Mouse (Mus musculus) intestine, embryonic 15.5 days (tissue): ENCODE data around the gene Add3. TPM values are rescaled to one million over a fixed set of nuclear protein-coding genes. Genes with fewer than 3 reads are reported as not detected.

ENCODE experiments used
- ATAC-seq: fragments of 200-750 bp; cut with Nextera tagmentation; 2 replicates; pipeline ENCODE4 v1.8.0; 2017; ENCODE audit warnings: moderate TSS enrichment, moderate library complexity
- H3K27ac ChIP-seq: fragments of 300-500 bp; sonication (generic); 2 replicates; pipeline ENCODE4 v1.5.1; 2015; ENCODE audit warnings: mild to moderate bottlenecking, inconsistent platforms
- H3K27me3 ChIP-seq: fragments of 300-500 bp; sonication (generic); replicated peaks from 2 replicates; pipeline ENCODE4 v1.6.1; 2015; ENCODE audit warnings: inconsistent platforms
- H3K36me3 ChIP-seq: fragments of 300-500 bp; sonication (generic); 2 replicates; pipeline ENCODE4 v1.6.1; 2015; ENCODE audit warnings: inconsistent platforms
- H3K4me1 ChIP-seq: fragments of 300-500 bp; sonication (generic); replicated peaks from 2 replicates; pipeline ENCODE4 v1.6.1; 2015; ENCODE audit warnings: inconsistent platforms
- H3K4me2 ChIP-seq: fragments of 300-500 bp; sonication (generic); replicated peaks from 2 replicates; pipeline ENCODE4 v1.6.1; 2015; ENCODE audit warnings: mild to moderate bottlenecking, inconsistent platforms
- H3K4me3 ChIP-seq: fragments of 300-500 bp; sonication (generic); replicated peaks from 2 replicates; pipeline ENCODE4 v1.5.1; 2015; ENCODE audit warnings: inconsistent platforms
- H3K9ac ChIP-seq: fragments of 300-500 bp; sonication (generic); 2 replicates; pipeline ENCODE4 v1.6.1; 2015; ENCODE audit warnings: inconsistent platforms
- H3K9me3 ChIP-seq: fragments of 300-500 bp; sonication (generic); 2 replicates; pipeline ENCODE4 v1.6.1; 2016; ENCODE audit warnings: inconsistent platforms
- WGBS: fragments of 180-500 bp; shearing (Covaris S2); methylation state at CpG from one replicate; pipeline ENCODE4 v1.1.7; 2015; 5-methylcytosine and 5-hydroxymethylcytosine counted together
- polyA plus RNA-seq: library from polyadenylated mRNA; unstranded; fragments of >200 nt; fragmentation: Nextera tagmentation; extraction: Ambion mirVana; gene quantifications from 2 replicates; pipeline ENCODE4 v1.2.1, GENCODE M21; 2015

Gene Add3
- polyA plus RNA-seq, 1 experiment from 2014 or later, result 133 TPM

DNA sequence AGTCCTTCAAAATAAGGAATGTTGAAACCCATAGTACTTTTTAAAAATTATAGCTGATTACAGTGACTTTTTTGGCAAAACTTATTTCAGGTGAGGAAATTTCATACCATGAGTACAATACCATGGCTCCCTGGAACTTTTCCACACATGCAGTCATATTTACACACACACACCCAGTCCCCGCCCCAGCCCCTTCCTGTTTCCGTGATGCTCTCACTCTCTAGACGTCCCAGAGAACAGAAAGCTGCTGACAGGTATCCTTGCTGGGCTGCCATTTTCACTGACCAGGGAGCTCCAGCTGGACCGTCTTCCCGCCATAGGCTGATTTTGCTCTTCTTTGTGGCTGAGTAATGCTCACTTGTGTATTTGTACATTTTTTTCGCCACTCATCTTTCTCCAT is 101.6 kb downstream of the Add3 start:
- Histone ChIP-seq H3K36me3 (peaks cover 32% of the 10 kb centered on the region), H3K4me1 (no peaks in the 10 kb centered on the region), H3K27ac (no peak overlapping the region), H3K9ac (no peak overlapping the region), H3K9me3 (no peaks in the 10 kb centered on the region), H3K27me3 (no peaks in the 10 kb centered on the region), H3K4me3 (no peak overlapping the region), H3K4me2 (no peak overlapping the region)
- 80% methylated on average over 6 of the region's 6 CpGs for WGBS
- ATAC-seq, result no peak

DNA sequence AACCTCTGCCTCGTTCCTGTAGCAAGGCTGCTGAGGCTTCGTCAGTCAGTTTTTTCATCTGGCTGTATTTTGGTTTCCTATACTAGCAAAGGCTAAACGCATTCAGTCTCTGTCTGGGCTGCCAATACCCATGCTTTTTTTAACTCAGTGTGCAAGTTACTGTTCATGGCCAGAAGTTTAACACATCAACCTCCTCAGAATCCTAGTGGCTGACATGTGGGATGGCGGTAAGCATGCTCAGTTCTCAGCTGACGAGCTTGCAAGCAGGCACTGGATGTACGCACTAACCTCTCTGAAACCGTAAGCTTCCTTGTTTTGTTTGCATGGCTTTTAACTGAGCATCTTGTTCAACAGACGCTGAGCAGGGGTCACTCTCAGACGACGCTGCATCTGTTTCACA is 103.7 kb downstream of the Add3 start:
- Histone ChIP-seq H3K27me3 (no peaks in the 10 kb centered on the region), H3K36me3 (peaks cover 21% of the 10 kb centered on the region), H3K9ac (no peak overlapping the region), H3K4me2 (no peak overlapping the region), H3K4me3 (no peak overlapping the region), H3K27ac (no peak overlapping the region), H3K4me1 (no peaks in the 10 kb centered on the region), H3K9me3 (no peaks in the 10 kb centered on the region)
- no peak for ATAC-seq
- WGBS, result 81% methylated on average over 10 of the region's 10 CpGs

DNA sequence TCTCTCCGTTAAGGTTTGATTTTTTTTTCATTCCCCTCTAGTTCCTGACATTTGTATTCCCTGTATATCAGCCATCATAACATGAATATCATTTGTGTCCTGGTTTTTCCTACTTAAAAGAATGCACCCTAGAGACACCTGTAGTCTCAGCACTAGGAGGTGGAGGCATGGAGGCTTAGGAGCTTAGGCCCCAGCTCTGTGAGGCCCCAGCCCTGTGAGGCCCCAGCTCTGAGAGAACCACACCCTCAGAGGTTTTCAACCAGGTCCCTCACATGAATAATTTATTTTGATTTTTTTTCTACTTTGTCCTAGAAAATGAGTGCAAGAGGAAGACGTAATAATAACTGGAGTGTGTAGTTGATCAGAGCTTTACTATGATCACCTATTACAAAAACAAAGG is 107.3 kb downstream of the Add3 start:
- H3K4me3 ChIP-seq, result no peak overlapping the region
- H3K4me2 ChIP-seq, result no peak overlapping the region
- no peaks in the 10 kb centered on the region for H3K9me3 ChIP-seq
- 61% methylated on average over 2 of the region's 2 CpGs for WGBS
- H3K4me1 ChIP-seq, result no peaks in the 10 kb centered on the region
- peaks cover 9% of the 10 kb centered on the region; the same call in 1 of the 2 replicates for H3K36me3 ChIP-seq
- H3K9ac ChIP-seq, result no peak overlapping the region
- H3K27ac ChIP-seq, result no peak overlapping the region
- no peaks in the 10 kb centered on the region for H3K27me3 ChIP-seq
- ATAC-seq, result peak; percentile 71

DNA sequence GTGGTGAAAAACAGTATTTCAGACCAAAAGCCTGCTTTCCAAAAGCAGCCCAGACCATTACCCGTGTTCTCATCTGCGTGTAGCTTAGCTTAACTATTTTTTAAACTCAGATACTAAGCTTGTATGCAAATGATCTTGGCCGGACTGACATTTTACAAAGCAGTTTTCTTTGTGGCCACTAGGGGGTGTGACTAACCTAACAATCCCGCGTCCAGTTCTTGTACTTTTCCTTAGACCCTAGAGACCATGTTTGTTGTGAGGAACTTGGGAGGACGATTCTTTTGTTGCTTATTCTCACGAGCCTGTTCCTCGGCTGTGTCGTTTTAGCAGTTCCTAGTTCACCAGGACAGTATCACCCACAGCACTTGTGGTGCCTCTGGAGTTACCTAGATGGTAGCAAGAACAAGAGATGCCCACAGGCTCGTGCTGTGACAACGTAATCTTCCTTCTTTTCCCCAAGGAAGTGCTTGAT is 107.8 kb downstream of the Add3 start:
- ATAC-seq, result peak; percentile 50
- WGBS, result 16% methylated on average over 11 of the region's 11 CpGs
- Histone ChIP-seq H3K27ac (no peak overlapping the region), H3K4me1 (no peaks in the 10 kb centered on the region), H3K4me3 (no peak overlapping the region), H3K9ac (no peak overlapping the region), H3K4me2 (peak overlapping the region; percentile 18; the same call in 1 of the 2 replicates), H3K36me3 (0 out of 2 replicates have a peak, but pooled peaks cover 7% of the 10 kb centered on the region), H3K9me3 (no peaks in the 10 kb centered on the region), H3K27me3 (no peaks in the 10 kb centered on the region)

DNA sequence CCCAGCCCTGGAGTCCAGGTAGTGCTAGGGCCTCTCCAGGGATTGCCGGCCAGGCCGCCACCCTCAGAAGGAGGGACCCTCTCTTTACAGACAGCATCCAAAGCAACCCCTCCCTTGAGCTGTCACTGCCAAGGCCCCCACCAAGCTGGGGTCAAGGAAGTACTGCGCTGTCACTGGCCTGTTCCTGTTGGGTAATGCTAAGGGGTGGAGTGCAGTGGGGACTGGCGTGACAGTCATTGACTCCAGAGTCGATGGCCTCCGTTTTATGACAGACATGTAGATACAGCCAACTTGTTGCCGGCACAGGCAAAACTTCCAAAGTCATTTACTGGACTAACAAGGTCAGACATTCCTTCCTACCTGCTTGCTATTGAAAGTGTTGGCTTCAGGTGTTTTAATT is 110.8 kb downstream of the Add3 start:
- Histone ChIP-seq H3K27ac (no peak overlapping the region), H3K27me3 (no peaks in the 10 kb centered on the region), H3K9me3 (no peaks in the 10 kb centered on the region), H3K36me3 (no peaks in the 10 kb centered on the region), H3K4me3 (no peak overlapping the region), H3K4me1 (no peaks in the 10 kb centered on the region), H3K9ac (no peak overlapping the region), H3K4me2 (no peak overlapping the region)
- peak; percentile 82 for ATAC-seq
- 66% methylated on average over 7 of the region's 7 CpGs for WGBS

DNA sequence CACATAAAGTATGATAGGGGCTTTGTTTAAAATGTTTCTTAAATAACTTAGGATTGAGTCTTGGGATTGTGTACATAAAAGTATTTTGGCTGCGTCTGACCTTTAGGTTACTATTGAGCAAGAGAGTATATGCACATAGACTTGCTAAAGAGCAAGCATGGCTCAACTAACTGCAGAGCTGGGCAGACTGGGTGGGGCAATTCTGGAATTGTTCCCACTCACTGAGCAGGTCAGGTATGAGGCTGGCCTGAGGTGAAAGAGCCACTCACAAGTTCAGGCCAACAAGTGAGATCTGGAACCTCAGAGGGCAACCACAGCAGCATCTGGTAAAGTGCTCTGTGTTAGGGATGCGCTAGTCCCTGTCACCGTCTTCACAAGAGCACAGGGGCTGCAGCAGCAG is 111.4 kb downstream of the Add3 start:
- 83% methylated on average over 3 of the region's 3 CpGs for WGBS
- no peak for ATAC-seq
- Histone ChIP-seq H3K9me3 (no peaks in the 10 kb centered on the region), H3K27me3 (no peaks in the 10 kb centered on the region), H3K4me3 (no peak overlapping the region), H3K4me2 (no peak overlapping the region), H3K27ac (no peak overlapping the region), H3K9ac (no peak overlapping the region), H3K4me1 (no peaks in the 10 kb centered on the region), H3K36me3 (no peaks in the 10 kb centered on the region)

DNA sequence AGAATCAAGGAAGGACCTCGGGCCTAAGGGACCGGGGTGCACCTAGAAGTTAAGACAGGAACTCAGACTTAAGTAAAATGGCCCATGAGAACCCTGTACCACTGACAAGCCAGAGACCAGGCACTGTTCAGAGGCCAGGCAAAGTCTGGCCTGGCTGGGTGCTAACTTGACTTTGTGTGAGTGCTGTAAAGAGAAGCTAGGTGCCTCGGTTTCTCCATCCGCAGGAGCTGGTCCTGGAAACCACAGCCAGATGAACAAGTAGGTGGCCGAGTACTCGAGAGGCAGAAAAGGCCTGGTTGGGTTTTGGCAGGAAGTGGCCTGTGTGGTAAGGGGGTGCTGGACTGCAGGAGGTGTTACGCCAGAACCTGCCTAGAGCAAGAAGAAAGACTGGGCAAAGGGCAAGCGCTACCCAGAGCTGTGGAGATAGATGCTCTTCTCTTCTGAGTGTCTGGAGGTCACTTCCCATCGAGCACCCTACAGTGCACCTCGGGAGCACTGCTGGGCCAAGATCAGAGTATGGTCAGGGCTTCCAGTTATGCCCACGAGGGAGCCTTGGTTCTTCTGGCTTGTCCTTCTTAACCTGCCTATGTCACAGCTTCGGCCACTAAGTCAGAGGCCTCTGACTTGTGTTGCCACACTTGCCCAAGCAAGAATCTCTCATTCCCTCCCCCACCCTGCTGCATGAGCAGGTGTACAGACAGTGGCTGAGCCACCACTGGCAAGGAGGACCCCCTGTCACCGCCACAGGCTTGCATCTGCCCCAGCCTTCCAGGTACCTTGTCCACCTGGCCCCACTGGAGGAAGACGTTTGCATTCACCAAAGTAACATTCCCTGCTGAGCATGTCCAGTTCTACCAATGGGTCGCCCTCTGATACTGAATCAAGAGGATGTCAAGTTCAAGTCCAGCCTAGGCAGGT is 112.1 kb downstream of the Add3 start:
- Histone ChIP-seq H3K36me3 (no peaks in the 10 kb centered on the region), H3K4me2 (no peak overlapping the region), H3K4me3 (no peak overlapping the region), H3K9ac (no peak overlapping the region), H3K27me3 (no peaks in the 10 kb centered on the region), H3K9me3 (no peaks in the 10 kb centered on the region), H3K4me1 (no peaks in the 10 kb centered on the region), H3K27ac (no peak overlapping the region)
- no peak for ATAC-seq
- WGBS, result 84% methylated on average over 15 of the region's 15 CpGs

DNA sequence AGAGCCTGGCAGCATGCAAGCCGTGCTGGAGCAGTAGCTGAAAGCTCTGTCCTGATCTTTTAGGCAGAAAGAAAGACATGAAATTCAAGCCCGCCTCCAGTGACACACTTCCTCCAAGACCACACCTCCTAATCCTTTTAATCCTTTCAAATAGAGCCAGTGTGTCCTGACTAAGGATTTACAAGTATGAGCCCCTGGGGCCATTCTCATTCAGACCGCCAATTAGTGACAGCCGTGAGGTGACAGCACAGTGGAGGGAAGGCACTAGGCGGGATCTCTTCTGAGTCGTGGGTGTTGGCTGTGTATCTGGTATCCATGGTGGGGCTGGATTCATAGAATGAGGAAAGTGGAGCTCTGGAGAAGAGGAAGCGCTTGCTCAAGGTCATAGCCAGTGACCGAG is 116.1 kb downstream of the Add3 start:
- Histone ChIP-seq H3K27me3 (no peaks in the 10 kb centered on the region), H3K36me3 (no peaks in the 10 kb centered on the region), H3K9me3 (no peaks in the 10 kb centered on the region), H3K27ac (no peak overlapping the region), H3K4me2 (no peak overlapping the region), H3K4me1 (peaks cover 6% of the 10 kb centered on the region; the same call in 1 of the 2 replicates), H3K4me3 (no peak overlapping the region), H3K9ac (no peak overlapping the region)
- ATAC-seq, result no peak
- WGBS, result 85% methylated on average over 8 of the region's 8 CpGs

DNA sequence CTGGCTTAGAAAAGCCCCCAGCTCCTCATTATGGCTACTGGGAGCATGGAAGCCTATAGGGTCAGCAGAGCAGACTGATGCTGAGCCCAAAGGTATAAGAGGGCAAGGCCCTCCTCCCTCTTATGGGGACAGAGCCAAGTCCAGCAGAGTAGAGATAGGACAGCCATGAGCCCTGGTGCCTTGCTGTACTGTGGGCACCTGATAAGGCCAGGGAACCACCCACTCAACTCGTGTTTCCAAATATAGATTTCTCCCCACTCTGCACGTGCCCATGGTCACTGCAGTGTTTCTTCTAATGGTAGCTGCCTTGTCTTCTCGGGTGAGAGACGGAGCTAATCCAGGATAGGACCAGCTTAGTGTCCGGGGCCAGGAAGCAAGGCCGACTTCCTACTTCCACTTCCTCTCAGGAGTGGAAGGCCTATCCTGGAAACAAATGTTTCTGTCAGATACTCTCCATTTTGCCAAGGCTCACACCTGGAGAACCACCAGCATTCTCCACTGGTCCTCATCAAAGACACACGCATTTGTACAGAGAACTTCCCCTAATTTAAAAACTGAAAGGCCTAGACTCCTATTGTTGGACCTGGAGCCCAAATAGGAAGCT is 116.8 kb downstream of the Add3 start:
- Histone ChIP-seq H3K9ac (no peak overlapping the region), H3K36me3 (no peaks in the 10 kb centered on the region), H3K27me3 (no peaks in the 10 kb centered on the region), H3K4me1 (peaks cover 6% of the 10 kb centered on the region; the same call in 1 of the 2 replicates), H3K9me3 (no peaks in the 10 kb centered on the region), H3K4me3 (no peak overlapping the region), H3K27ac (no peak overlapping the region), H3K4me2 (no peak overlapping the region)
- peak; percentile 57; the same call in 1 of the 2 replicates for ATAC-seq
- 80% methylated on average over 7 of the region's 7 CpGs for WGBS

DNA sequence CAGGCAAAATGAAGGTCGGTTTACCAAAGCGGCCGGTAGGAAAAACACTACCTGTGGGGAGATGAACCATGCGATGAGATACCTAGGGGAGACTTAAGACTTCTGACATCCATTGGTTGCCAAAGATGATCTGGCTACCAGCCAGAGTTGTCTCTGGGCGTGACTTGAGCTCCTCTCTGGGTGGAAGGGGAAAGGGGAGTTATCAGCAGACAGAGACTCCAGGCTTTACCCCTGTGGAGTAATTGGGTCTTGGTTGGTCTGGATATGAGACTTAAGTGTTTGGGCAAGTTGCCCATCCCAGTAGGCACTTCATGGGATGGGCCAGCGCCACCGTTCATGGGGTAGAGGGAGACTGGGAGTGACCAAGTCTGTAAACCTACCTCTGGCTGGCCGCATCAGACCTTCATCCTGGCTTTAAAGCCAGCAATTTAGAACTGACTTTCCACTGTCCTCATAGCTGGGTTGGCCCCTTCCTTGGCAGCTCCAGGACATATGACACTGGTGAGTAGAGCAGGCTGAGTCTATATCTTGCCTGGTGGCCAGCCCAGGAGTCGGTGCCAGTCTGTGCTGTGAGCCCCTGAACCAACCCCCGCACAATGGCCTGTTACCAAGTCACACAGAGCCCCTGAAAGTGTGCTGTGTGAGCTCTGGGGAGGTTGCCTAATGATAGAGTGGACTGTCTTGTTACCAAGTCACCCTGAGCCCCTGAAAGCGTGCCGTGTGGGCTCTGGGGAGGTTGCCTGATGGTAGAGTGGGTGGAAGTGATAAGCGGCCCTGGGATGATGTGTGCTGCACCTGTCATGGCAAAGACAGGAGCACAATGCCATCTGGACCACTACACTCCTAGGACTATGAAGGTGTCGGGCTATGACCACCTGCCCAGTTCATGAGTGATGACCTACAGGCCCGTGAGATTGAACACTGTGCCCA is 117.7 kb downstream of the Add3 start:
- no peaks in the 10 kb centered on the region for H3K36me3 ChIP-seq
- H3K9me3 ChIP-seq, result no peaks in the 10 kb centered on the region
- no peak overlapping the region for H3K4me2 ChIP-seq
- H3K9ac ChIP-seq, result no peak overlapping the region
- no peak overlapping the region for H3K4me3 ChIP-seq
- 88% methylated on average over 15 of the region's 15 CpGs for WGBS
- H3K4me1 ChIP-seq, result peaks cover 6% of the 10 kb centered on the region; the same call in 1 of the 2 replicates
- no peaks in the 10 kb centered on the region for H3K27me3 ChIP-seq
- no peak overlapping the region for H3K27ac ChIP-seq
- ATAC-seq, result peak; percentile 31; the same call in 1 of the 2 replicates

DNA sequence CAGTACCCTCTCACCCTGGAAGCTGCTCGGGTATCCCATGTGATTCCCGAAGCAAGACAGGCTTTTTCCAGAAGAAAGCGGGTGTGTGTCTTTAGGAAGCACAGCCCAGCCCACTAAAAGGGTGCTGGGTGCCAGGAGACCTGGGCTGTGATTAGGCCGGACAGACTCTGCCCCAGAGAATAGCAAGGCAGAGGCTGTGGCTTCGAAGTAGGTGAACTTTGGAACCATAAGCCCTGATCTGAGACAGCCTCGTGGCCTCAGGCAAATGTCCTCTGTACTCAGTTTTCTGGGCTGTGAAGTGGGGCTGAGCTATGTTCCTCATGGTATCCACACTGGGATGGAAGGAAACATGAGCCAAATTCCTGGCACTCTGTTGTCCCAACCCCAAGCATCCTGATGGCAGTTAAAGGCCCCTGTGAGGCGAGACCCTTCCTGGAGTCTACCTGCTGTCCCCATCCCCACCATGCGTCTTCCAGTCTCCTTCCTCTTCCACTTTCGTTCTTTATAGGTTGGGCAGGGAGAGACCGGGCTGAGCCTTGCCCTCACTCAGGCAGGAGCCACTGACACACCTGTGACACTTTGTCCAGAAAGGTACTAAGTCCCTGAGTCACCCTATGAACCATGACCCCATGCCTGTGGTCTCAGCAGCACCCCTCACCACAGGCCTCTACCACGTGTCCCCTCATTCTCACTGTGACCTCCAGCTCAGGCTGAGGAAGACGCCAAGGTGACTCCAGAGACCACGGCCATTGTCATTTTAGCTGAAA is 118.7 kb downstream of the Add3 start:
- H3K4me1 ChIP-seq, result peaks cover 6% of the 10 kb centered on the region; the same call in 1 of the 2 replicates
- WGBS, result 76% methylated on average over 13 of the region's 13 CpGs
- no peaks in the 10 kb centered on the region for H3K27me3 ChIP-seq
- no peak overlapping the region for H3K4me2 ChIP-seq
- H3K36me3 ChIP-seq, result no peaks in the 10 kb centered on the region
- no peak overlapping the region for H3K9ac ChIP-seq
- no peaks in the 10 kb centered on the region for H3K9me3 ChIP-seq
- no peak overlapping the region for H3K4me3 ChIP-seq
- peak; percentile 59; the same call in 1 of the 2 replicates for ATAC-seq
- no peak overlapping the region for H3K27ac ChIP-seq
